Mouse (Mus musculus): ENCODE measurements at regions not wholly inside any gene's neighbourhood (a gene's known extent, or its start where the extent isn't known, plus 50 kb on each side); places are given as distances from the start of the nearest gene placed in this dataset.

- DNase-seq (ENCODE audit: low spot score in 2 of 2): no peak
These were observed 98.4 kb downstream of the Sqor start for GRCm38 (mm10) chr2:122863343-122863970.

- no peak for DNase-seq (ENCODE audit: low spot score in 2 of 2)
These were observed 98.9 kb downstream of the Sqor start for GRCm38 (mm10) chr2:122863971-122864348.

- no peak for DNase-seq (ENCODE audit: low spot score in 2 of 2)
These were observed 122.1 kb downstream of the Sqor start for GRCm38 (mm10) chr2:122887111-122887510.

GRCm38 (mm10) chr2:122887526-122887925 is 122.5 kb downstream of the Sqor start:
- no peak for DNase-seq (ENCODE audit: low spot score in 2 of 2)

GRCm38 (mm10) chr2:122905129-122906072 is 140.4 kb downstream of the Sqor start:
- DNase-seq (ENCODE audit: low spot score in 2 of 2): no peak

- DNase-seq (ENCODE audit: low spot score in 2 of 2): no peak
These were observed 151.7 kb downstream of the Sqor start for GRCm38 (mm10) chr2:122916772-122917171.

- DNase-seq (ENCODE audit: low spot score in 2 of 2): peak in 1 of 2 experiments; percentile 4
These were observed 172.9 kb downstream of the Sqor start for GRCm38 (mm10) chr2:122937922-122938321.

GRCm38 (mm10) chr2:122944841-122945240 is 179.8 kb downstream of the Sqor start:
- no peak for DNase-seq (ENCODE audit: low spot score in 2 of 2)

GRCm38 (mm10) chr2:122945891-122946290 is 180.9 kb downstream of the Sqor start:
- no peak for DNase-seq (ENCODE audit: low spot score in 2 of 2)

GRCm38 (mm10) chr2:122949031-122949430 is 184.0 kb downstream of the Sqor start:
- DNase-seq (ENCODE audit: low spot score in 2 of 2): no peak

GRCm38 (mm10) chr2:122961701-122962100 is 196.7 kb downstream of the Sqor start:
- no peak for DNase-seq (ENCODE audit: low spot score in 2 of 2)

GRCm38 (mm10) chr2:122968809-122969628 is 204.0 kb downstream of the Sqor start:
- DNase-seq (ENCODE audit: low spot score in 2 of 2): no peak

Data from adrenal gland, adult 18-20 months (tissue).